Mouse (Mus musculus) CH12.LX (cell line): ENCODE results near the gene Clptm1l.

ENCODE experiments used
- CHD2 ChIP-seq: IDR thresholded peaks from 2 replicates; pipeline ENCODE4 v1.6.1; 2011; ENCODE audit warnings: low read length, improper control_type of control experiment
- CTCF ChIP-seq, 2 experiments: IDR thresholded peaks in 1 of 2; conservative IDR thresholded peaks in 1 of 2; 2 replicates each; pipeline ENCODE4 v1.5.1; 2011 to 2012; ENCODE audit warnings: low read depth in 2 of 2, low read length in 2 of 2, improper control_type of control experiment in 1 of 2, inconsistent platforms in 1 of 2, mild to moderate bottlenecking in 1 of 2, moderate library complexity in 1 of 2
- NRF1 ChIP-seq: IDR thresholded peaks from 2 replicates; pipeline ENCODE4 v1.6.1; 2014; ENCODE audit warnings: low read depth, mild to moderate bottlenecking, inconsistent platforms, low read length, improper control_type of control experiment, moderate library complexity
- POLR2A ChIP-seq: IDR thresholded peaks from 2 replicates; pipeline ENCODE4 v1.6.1; 2011; ENCODE audit warnings: low read depth, mild to moderate bottlenecking, improper control_type of control experiment, low read length
- TCF12 ChIP-seq: IDR thresholded peaks from 2 replicates; pipeline ENCODE4 v1.6.1; 2014; ENCODE audit warnings: low read depth, mild to moderate bottlenecking, inconsistent platforms, low read length, improper control_type of control experiment
- ZKSCAN1 ChIP-seq: IDR thresholded peaks from 2 replicates; pipeline ENCODE4 v1.6.1; 2012; ENCODE audit warnings: low read depth, inconsistent platforms, low read length, improper control_type of control experiment, borderline replicate concordance
- ZMIZ1 ChIP-seq: IDR thresholded peaks from 2 replicates; pipeline ENCODE4 v1.6.1; 2012; ENCODE audit warnings: low read depth, mild to moderate bottlenecking, inconsistent platforms, low read length, improper control_type of control experiment

DNA sequence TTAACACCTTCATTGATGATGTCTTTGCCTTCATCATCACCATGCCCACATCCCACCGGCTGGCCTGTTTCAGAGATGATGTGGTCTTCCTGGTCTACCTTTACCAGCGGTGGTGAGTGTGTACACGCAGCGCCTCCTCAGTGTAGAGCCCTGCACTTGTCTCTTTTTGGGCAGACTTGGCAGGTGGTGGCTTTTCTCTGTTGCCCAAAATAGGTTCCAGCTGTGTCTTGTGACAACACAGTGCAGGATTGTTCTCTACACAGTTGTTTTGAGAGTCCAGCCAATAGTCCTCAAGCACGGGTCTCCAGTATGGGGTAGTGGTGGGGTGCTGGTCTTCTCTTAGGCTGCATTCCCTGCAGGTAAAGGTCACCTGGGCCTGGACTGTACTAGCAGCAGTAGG lies 14.6 kb downstream of the Clptm1l start:
- TF ChIP-seq NRF1 (no peak), CTCF (conservative IDR thresholded peaks at IDR 0.05 in 1 of 2, IDR thresholded peaks at IDR 0.05 in 1 of 2; ENCODE audit: low read depth in 2 of 2, low read length in 2 of 2) (no peak), ZMIZ1 (no peak), POLR2A (no peak), CHD2 (no peak), TCF12 (no peak), ZKSCAN1 (no peak)
